Mouse (Mus musculus): ENCODE measurements around the gene Gin1.
"Not testable (repeated sequence)": the region's sequence is repeated elsewhere in the genome, so short reads cannot be mapped to it uniquely, and the experiment has no call there.

Gene Gin1

GRCm38 (mm10) chr1:97769904-97770753 is at the start of gene Gin1, which contains the start of gene Ppip5k2:
Gin1 (plus strand) TSS chr1:97770172.
Ppip5k2 (minus strand) TSS chr1:97770411.
- DNase-seq, result peak; percentile 96 to 98

- DNase-seq, result peak; percentile 19 to 26
These were observed 43.2 kb upstream of the Gin1 start for GRCm38 (mm10) chr1:97726730-97727129.

GRCm38 (mm10) chr1:97729339-97729738 is 40.6 kb upstream of the Gin1 start:
- DNase-seq, result no peak

GRCm38 (mm10) chr1:97743063-97743462 is 26.9 kb upstream of the Gin1 start:
- no peak for DNase-seq

- DNase-seq, result no peak
These were observed 24.3 kb upstream of the Gin1 start for GRCm38 (mm10) chr1:97745712-97746111.

GRCm38 (mm10) chr1:97746261-97746660 is 23.7 kb upstream of the Gin1 start:
- DNase-seq, result no peak

- DNase-seq, result no peak
These were observed 21.8 kb upstream of the Gin1 start for GRCm38 (mm10) chr1:97748163-97748562.

- DNase-seq, result no peak
These were observed 16.8 kb upstream of the Gin1 start for GRCm38 (mm10) chr1:97753216-97753615.

- DNase-seq, result no peak
These were observed 15.6 kb upstream of the Gin1 start for GRCm38 (mm10) chr1:97754392-97754791.

GRCm38 (mm10) chr1:97759841-97760240 is 10.1 kb upstream of the Gin1 start:
- DNase-seq, result no peak

- DNase-seq, result no peak
These were observed 9.4 kb upstream of the Gin1 start for GRCm38 (mm10) chr1:97760598-97760997.

- no peak for DNase-seq
These were observed 8.5 kb upstream of the Gin1 start for GRCm38 (mm10) chr1:97761477-97761876.

GRCm38 (mm10) chr1:97765712-97766111 is 4.3 kb upstream of the Gin1 start:
- DNase-seq, result not testable (repeated sequence)

GRCm38 (mm10) chr1:97768089-97768488 is 1.9 kb upstream of the Gin1 start:
- peak in 1 of 2 experiments; percentile 10 for DNase-seq

GRCm38 (mm10) chr1:97768906-97769293 is 1.1 kb upstream of the Gin1 start:
- no peak for DNase-seq

GRCm38 (mm10) chr1:97769294-97769903 is 573 bp upstream of the Gin1 start:
- DNase-seq, result no peak

GRCm38 (mm10) chr1:97771118-97771517 is 1.1 kb downstream of the Gin1 start:
- DNase-seq, result peak in 1 of 2 experiments; percentile 3

- DNase-seq, result no peak
These were observed 1.8 kb downstream of the Gin1 start for GRCm38 (mm10) chr1:97771727-97772126.

GRCm38 (mm10) chr1:97773362-97773761 is 3.4 kb downstream of the Gin1 start:
- no peak for DNase-seq

- DNase-seq, result no peak
These were observed 4.0 kb downstream of the Gin1 start for GRCm38 (mm10) chr1:97773973-97774372.

GRCm38 (mm10) chr1:97781674-97782073 is 11.7 kb downstream of the Gin1 start:
- no peak for DNase-seq

GRCm38 (mm10) chr1:97784928-97785327 is 15.0 kb downstream of the Gin1 start:
- DNase-seq, result no peak

- no peak for DNase-seq
These were observed 15.9 kb downstream of the Gin1 start for GRCm38 (mm10) chr1:97785685-97786393.

GRCm38 (mm10) chr1:97787674-97788073 is 17.7 kb downstream of the Gin1 start:
- no peak for DNase-seq

Data from cerebellum, postnatal 10 days (tissue).